Mouse (Mus musculus) cerebellum, adult 18-20 months (tissue): Measurements from ENCODE around the gene Tapbp.

ENCODE experiments used
- DNase-seq, 2 experiments: peaks; one replicate each; pipeline ENCODE4 v3.0.0; 2021

The Tapbp gene

DNA sequence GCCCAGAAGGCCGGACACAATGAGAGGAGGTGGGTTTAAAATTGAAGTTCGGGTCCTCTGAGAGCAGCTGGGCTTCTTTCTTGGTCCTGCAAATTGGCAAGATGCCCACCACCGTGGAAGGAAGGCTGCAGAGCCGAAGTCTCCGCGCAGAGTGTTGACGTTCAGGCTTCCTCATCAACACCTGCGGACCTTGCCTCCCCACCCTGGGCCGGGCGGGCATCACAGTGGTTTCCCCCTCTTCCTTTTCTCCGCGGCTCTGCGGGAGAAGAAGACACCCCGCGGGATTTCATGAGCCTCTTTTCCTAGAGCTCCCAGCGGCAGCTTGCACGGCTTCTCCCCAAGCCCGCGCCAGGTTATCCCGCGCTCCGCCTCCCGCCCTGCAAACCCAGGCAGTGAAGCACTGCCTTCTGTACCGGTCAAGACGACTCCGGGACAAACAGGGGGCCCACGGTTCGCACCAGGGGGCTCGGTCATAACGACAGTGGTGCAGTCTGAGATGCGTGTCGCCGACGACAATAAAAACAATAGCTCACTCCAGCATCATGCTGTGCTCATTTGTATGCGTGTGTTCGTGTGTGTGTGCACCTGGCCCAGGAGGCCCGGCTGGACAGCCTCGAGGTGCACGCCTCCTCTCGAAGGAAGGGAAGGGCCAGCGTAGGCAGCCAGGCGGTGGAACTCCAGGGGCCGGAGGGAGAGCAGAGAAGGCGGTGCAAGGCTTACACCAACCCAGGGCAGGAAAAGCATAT lies 7.2 kb upstream of the Tapbp start:
- DNase-seq, result peak; percentile 60 to 68

- peak; percentile 99 for DNase-seq
Measured at GRCm38 (mm10) chr17:33909077-33909868, 6.4 kb upstream of the Tapbp start, which contains the start of gene Daxx. Gene Daxx, plus strand, starts transcription at chr17:33909414.

DNA sequence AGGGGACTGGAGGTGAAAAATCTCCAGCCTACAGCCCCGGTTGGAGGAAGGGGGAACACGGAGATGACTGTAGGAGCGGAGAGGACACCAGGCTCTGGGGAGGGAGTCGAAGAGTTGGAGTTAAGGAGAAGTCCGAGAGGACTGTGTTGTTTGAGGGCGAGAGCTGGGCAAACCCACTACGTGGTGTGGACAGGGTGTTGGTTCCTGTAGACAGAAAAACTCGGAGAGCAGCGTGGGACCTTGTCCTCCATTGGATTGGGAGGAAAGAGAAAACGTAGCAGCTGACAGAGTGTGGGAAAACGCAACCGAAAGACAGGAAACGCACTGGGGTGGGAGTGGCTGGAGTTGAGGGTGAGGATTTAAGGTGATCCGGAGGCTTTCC lies 5.8 kb upstream of the Tapbp start:
- DNase-seq, result no peak

- DNase-seq, result no peak
Measured at GRCm38 (mm10) chr17:33910346-33911051, 5.2 kb upstream of the Tapbp start.

DNA sequence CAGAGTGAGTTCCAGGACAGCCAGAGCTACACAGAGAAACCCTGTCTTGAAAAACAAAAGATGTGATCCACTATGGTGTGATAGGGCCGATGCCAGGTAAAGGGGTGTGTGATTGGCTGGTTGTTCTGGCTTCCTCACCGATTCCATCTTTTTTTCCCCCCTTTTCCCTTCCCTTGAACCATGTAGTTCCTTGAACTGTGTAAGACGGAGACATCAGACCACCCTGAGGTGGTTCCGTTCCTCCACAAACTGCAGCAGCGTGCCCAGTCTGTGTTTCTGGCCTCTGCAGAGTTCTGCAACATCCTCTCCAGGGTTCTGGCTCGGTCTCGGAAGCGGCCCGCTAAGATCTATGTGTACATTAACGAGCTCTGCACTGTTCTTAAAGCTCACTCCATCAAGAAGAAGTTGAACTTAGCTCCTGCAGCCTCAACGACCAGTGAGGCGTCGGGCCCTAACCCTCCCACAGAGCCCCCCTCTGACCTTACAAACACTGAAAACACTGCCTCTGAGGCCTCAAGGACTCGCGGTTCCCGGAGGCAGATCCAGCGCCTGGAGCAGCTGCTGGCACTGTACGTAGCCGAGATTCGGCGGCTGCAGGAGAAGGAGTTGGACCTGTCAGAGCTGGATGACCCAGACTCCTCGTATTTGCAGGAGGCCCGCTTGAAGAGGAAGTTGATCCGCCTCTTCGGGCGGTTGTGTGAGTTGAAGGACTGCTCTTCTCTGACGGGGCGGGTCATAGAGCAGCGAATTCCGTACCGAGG lies 4.5 kb upstream of the Tapbp start:
- DNase-seq, result no peak

DNA sequence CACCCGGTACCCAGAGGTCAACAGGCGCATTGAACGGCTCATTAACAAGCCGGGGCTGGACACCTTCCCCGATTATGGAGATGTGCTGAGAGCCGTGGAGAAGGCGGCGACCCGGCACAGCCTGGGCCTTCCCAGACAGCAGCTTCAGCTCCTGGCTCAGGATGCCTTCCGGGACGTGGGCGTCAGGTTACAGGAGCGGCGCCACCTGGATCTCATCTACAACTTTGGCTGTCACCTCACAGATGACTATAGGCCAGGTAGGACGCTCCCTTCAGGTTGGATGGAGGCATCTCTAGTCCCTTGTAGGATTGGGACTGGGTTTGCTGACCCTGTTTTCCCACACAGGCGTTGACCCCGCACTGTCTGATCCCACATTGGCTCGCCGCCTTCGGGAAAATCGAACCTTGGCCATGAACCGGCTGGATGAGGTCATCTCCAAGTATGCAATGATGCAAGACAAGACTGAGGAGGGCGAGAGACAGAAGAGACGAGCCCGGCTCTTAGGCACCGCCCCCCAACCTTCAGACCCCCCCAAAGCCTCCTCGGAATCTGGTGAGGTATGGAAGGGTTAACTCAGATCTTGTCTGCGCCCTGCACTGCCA lies 3.8 kb upstream of the Tapbp start:
- peak in 1 of 2 experiments; percentile 12 for DNase-seq

- no peak for DNase-seq
Measured at GRCm38 (mm10) chr17:33913264-33913663, 2.4 kb upstream of the Tapbp start.

GRCm38 (mm10) chr17:33913905-33914304 lies 1.8 kb upstream of the Tapbp start:
- DNase-seq, result no peak

DNA sequence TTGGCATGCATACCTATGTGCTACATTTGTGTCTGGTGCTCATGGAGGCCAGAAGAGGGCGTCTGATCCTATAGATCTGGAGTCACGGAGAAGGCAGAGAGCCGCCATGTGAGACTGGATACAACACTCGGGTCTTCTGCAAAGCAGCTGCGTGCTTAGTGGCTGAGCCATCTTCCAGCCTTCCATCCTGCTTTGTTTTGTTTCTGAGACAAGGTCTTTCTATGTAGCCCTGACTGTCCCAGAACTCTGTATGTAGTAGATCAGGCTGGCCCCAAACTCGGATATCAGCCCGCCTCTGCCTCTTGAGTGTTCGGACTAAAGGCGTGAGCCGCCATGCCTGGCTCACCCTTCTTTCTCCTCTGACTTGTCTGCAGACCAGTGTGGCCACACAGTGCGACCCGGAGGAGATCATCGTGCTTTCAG lies 719 bp upstream of the Tapbp start:
- no peak for DNase-seq

DNA sequence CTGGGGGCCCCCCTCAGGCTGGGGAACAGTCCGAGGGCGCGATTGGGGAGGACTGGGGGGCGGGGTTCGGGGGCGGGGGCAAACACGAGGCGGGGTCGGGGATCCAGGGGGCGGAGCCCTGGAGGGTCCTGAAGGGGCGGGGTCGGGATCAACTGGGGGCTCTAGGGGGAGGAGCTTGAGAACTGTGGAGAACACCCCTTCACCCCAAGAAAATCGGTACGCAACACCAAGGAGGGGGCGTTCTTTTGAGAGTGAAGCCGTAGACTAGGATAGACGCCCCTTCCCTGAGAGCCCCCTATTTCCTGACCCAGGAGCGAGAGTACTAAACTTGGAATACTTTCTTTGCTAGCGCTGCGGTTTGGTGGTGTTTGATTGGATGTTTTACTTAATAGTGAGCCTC lies 595 bp downstream of the Tapbp start:
- DNase-seq, result peak in 1 of 2 experiments; percentile 55

DNA sequence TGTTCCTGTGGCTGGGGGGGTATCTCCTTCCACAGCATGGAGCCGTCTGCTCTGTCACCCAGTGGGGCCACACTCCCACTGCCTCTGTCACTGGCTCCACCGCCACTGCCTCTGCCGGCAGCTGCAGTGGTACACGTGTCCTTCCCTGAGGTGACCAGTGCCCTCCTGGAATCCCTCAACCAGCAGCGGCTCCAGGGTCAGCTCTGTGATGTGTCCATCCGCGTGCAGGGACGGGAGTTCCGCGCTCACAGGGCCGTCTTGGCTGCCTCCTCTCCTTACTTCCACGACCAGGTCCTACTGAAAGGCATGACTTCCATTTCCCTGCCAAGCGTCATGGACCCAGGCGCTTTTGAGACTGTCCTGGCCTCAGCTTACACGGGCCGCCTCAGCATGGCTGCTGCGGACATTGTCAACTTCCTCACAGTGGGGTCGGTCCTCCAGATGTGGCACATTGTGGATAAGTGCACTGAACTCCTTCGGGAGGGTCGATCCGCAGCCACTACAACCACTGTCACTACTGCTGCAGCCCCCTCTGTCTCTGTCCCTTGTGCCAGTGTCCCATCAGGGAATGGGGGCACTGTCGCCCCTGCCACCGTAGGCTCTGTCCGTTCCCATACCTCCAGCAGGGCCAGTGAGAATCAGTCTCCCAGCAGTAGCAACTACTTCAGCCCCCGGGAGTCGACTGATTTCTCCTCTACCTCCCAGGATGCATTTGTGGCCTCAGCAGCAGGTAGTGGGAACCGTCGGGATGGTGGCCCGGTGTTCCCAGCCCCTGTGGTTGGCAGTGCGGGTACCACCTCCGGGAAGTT lies 1.4 kb downstream of the Tapbp start:
- peak in 1 of 2 experiments; percentile 37 for DNase-seq

DNA sequence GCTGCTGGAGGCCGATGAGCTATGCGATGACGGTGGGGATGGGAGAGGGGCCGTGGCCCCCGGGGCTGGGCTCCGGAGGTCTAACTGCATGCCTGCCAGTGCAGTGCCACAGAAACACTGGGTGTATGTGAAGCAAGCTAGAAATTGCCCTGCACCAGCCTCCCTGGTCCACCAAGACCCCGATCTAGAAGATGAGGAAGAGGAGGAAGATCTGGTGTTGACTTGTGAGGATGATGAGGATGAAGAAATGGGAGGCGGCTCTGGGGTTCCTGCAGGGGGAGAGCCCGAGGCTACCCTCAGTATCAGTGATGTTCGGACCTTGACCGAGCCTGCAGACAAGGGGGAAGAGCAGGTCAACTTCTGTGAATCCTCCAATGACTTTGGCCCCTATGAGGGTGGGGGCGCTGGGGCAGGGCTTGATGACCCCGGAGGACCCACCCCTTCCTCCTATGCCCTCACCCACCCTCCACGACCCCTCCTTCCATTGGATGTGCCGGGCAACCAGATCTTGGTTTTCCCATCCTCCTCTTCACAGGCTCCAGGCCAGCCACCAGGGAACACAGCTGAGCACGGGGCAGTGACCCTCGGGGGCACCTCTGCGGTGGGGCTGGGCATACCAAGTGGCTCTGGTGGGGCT lies 2.1 kb downstream of the Tapbp start:
- DNase-seq, result no peak

GRCm38 (mm10) chr17:33918293-33919203 lies 2.8 kb downstream of the Tapbp start:
- DNase-seq, result no peak

DNA sequence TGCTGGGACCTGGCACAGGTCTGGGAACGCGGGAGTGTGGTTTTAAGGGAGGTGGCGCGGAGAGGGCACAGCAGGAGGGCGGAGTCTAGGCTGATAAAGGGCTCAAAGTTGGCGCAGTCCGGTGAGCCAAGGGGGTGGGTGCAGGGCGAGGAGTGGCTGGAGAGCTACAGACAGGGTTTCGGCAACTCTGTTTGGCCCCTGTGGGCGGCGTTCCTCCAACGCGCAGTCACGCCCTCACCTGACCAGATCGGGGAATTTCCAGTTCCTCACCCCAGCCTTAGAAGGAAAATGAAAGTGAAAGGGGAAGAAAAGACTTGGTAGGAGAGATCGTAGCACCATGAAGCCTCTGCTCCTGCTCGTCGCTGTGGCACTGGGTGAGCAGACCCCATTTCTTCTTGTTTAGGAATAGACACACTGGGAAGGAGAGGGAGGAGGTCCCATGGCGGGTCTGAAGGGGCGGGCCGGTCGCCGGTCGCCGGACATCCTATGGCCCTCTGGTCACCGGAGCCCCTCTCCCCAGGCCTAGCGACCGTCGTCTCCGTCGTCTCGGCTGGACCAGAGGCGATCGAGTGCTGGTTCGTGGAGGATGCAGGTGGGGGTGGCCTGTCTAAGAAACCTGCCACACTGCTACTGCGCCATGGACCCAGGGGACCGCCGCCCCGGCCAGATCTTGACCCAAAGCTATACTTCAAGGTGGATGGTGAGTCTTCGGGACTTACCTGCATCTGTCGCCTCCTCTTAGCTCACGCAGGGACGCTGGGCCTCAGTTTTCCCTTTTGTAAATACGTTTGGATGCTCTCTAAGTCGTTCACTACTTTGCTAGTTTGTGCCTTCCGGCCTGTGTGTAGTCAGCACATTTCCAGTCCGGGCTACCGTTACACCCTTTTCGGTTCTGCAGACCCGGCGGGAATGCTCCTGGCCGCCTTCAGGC lies 3.9 kb downstream of the Tapbp start:
- DNase-seq, result peak; percentile 69 to 76

DNA sequence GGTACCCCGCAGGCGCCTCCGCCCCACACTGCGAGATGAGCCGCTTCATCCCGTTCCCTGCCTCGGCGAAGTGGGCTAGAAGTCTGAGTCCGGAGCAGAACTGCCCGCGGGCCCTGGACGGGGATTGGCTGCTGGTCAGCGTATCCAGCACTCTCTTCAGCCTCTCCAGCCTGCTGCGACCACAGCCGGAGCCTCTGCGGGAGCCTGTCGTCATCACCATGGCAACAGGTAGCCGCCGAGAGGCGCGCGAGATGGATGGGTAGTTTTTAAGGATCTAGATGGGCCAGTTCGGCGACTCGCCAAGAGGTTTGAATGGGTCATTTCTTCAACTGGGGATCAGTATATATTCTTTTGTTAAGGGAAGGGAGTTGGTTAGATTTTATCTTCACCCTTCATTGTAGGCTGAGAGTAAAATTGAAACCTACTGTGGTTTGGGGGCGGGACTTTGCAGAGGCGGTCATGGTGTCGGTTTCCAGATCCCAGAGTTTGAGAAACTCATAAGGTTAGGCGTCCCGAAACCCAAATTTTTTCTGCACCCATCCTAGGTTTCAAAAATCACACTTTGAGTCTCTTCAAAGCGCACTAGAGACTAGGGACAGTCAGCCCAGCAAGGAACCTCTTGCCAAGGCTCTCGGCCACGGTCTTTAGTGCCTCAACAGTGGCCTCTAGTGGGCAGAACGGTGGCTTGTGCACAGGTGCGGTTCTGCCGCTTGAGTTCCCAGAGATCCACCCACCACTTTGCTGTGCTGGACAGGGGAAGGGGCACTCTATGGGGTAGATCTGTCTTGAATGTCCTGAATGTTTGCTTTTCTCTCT lies 4.8 kb downstream of the Tapbp start:
- peak; percentile 91 to 92 for DNase-seq

DNA sequence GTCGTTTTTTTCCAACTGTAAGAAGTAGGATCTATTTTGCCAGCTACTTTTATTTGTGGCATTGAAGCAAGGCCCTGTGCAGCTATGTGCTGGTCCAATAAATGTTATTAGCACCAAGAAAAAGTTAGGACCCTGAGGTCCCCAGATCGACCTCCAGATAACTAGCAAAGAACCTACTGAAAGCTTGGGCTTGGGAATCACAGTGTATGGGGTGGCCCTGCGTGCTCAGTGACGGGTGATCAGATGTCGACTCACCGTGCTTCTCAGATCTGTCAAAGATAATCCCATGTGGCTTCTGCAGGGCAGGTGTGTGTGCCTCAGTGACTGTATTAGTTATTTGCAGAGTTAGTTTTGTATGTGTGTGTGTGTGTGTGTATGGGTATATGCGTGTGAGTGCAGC lies 5.7 kb downstream of the Tapbp start:
- DNase-seq, result no peak

GRCm38 (mm10) chr17:33924577-33925283 lies 9.0 kb downstream of the Tapbp start:
- no peak for DNase-seq
